Mouse (Mus musculus) lung, embryonic 15.5 days (tissue): ENCODE results near the gene Ubac1. TPM values are rescaled to one million over a fixed set of nuclear protein-coding genes. Genes with fewer than 3 reads are reported as not detected.

ENCODE experiments used
- ATAC-seq: fragments of 200-750 bp; cut with Nextera tagmentation; 2 replicates; pipeline ENCODE4 v1.8.0; 2017; ENCODE audit warnings: moderate number of reproducible peaks, borderline replicate concordance; ENCODE audit not compliant: low FRiP score, low TSS enrichment; ENCODE audit errors: extremely low read depth
- H3K27ac ChIP-seq: fragments of 300-500 bp; sonication (generic); 2 replicates; pipeline ENCODE4 v1.5.1; 2015; ENCODE audit warnings: moderate library complexity, mild to moderate bottlenecking, inconsistent platforms
- H3K27me3 ChIP-seq: fragments of 300-500 bp; sonication (generic); 2 replicates; pipeline ENCODE4 v1.6.1; 2015; ENCODE audit warnings: inconsistent platforms
- H3K36me3 ChIP-seq: fragments of 300-500 bp; sonication (generic); 2 replicates; pipeline ENCODE4 v1.6.1; 2015; ENCODE audit warnings: inconsistent platforms
- H3K4me1 ChIP-seq: fragments of 300-500 bp; sonication (generic); 2 replicates; pipeline ENCODE4 v1.6.1; 2015; ENCODE audit warnings: inconsistent platforms
- H3K4me2 ChIP-seq: fragments of 300-500 bp; sonication (generic); 2 replicates; pipeline ENCODE4 v1.6.1; 2015; ENCODE audit warnings: inconsistent platforms, mild to moderate bottlenecking, moderate library complexity
- H3K4me3 ChIP-seq: fragments of 300-500 bp; sonication (generic); 2 replicates; pipeline ENCODE4 v1.5.1; 2015; ENCODE audit warnings: mild to moderate bottlenecking, inconsistent platforms
- H3K9ac ChIP-seq: fragments of 300-500 bp; sonication (generic); 2 replicates; pipeline ENCODE4 v1.6.1; 2015; ENCODE audit warnings: inconsistent platforms
- H3K9me3 ChIP-seq: fragments of 300-500 bp; sonication (generic); 2 replicates; pipeline ENCODE4 v1.6.1; 2016; ENCODE audit warnings: inconsistent platforms
- WGBS: fragments of 180-500 bp; shearing (Covaris S2); methylation state at CpG from one replicate; pipeline ENCODE4 v1.1.7; 2015; 5-methylcytosine and 5-hydroxymethylcytosine counted together
- polyA plus RNA-seq: library from polyadenylated mRNA; unstranded; fragments of >200 nt; fragmentation: Nextera tagmentation; extraction: Ambion mirVana; gene quantifications from 2 replicates; pipeline ENCODE4 v1.2.1, GENCODE M21; 2015

The Ubac1 gene
- polyA plus RNA-seq, 1 experiment from 2014 or later: 71.7 TPM

DNA sequence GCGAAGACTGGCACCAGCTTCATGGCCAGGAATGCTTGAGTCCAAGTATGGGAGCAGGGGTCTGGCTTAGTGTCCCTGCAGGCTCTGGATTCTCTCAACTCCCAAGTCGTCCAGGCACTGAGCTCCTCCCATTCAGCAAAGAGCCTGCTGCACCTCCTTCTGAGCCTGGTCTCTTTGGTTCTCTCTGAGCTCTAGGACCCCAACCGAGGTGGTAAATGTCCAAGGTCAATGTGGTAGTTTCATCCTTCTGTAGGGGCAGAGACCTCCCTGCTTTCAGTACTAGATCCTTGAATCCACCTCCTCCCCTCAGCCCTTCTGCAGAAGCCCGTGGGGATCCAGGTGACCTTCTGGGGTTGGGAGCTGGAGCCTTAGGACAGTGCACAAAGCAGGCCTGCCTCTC lies 31.3 kb upstream of the Ubac1 start:
- WGBS: 25% methylated on average over 4 of the region's 4 CpGs
- Histone ChIP-seq H3K9ac (no peak overlapping the region), H3K4me3 (no peak overlapping the region), H3K27ac (no peak overlapping the region), H3K4me1 (no peaks in the 10 kb centered on the region), H3K36me3 (no peaks in the 10 kb centered on the region), H3K9me3 (no peaks in the 10 kb centered on the region), H3K27me3 (no peaks in the 10 kb centered on the region), H3K4me2 (no peak overlapping the region)
- ATAC-seq: no peak

DNA sequence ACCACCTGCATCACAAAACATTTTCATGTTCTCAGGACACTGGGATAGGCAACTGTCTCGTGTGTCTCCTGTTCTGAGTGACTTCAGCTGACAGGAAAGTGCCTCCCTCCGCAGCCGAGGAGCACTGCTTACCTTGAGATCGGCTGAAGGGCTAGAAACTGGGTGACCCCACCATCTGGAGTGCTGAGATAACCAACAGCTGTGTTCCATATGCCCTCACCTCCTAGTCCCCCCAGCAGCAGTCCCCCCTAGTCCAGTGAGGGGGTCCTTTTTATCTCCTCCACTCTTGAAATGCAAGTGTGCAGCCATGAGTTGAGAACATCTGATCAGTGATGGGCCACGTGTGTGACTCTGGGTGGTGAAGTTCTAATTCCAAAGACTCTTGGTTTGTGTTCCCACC lies 27.3 kb upstream of the Ubac1 start:
- 24% methylated on average over 5 of the region's 5 CpGs for WGBS
- Histone ChIP-seq H3K27me3 (no peaks in the 10 kb centered on the region), H3K9ac (no peak overlapping the region), H3K4me2 (no peak overlapping the region), H3K27ac (no peak overlapping the region), H3K4me1 (no peaks in the 10 kb centered on the region), H3K36me3 (no peaks in the 10 kb centered on the region), H3K4me3 (no peak overlapping the region), H3K9me3 (no peaks in the 10 kb centered on the region)
- ATAC-seq: no peak

DNA sequence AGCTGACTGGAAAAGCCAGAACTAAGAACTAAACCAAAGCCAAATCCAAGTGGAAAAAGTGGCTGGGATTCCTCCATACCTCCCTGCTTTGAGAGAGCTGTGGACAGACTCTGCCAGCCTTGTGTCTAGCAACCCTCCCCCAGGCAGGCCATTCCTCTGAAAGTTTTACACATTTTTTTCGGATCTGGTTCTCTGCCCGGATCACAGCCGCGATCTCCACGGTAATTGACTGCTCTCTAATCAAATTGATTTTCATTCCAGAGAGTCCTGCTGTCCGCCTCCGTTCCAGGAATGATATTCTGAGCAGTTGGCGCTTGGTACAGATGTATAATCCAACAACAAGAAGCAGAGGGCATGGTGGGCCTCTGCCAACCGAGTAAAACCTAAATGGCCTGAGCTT lies 22.7 kb upstream of the Ubac1 start:
- Histone ChIP-seq H3K4me3 (no peak overlapping the region), H3K27me3 (no peaks in the 10 kb centered on the region), H3K9me3 (no peaks in the 10 kb centered on the region), H3K9ac (no peak overlapping the region), H3K4me1 (peaks cover 16% of the 10 kb centered on the region), H3K4me2 (no peak overlapping the region), H3K27ac (no peak overlapping the region), H3K36me3 (no peaks in the 10 kb centered on the region)
- WGBS: 76% methylated on average over 9 of the region's 9 CpGs
- no peak for ATAC-seq

DNA sequence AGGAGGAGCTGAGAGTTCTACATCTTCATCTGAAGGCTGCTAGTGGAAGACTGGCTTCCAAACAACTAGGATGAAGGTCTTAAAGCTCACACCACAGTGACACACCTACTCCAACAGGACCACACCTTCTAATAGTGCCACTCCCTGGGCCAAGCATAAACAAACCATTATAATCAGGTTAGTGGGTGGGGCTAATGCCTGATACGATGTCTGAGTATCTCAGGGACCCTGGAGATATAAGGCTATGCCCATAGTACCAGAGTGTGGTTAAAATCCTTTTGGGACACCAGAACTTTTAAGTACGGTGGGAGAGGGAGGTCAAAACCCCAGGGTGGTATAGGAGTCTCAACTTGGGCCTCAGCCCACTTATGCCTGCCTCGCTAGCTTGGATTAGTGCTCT lies 21.1 kb upstream of the Ubac1 start:
- Histone ChIP-seq H3K4me2 (no peak overlapping the region), H3K36me3 (no peaks in the 10 kb centered on the region), H3K27ac (no peak overlapping the region), H3K27me3 (no peaks in the 10 kb centered on the region; the same call in 1 of the 2 replicates), H3K4me1 (peaks cover 16% of the 10 kb centered on the region), H3K4me3 (no peak overlapping the region), H3K9me3 (no peaks in the 10 kb centered on the region), H3K9ac (no peak overlapping the region)
- ATAC-seq: no peak
- 80% methylated on average over 3 of the region's 3 CpGs for WGBS

DNA sequence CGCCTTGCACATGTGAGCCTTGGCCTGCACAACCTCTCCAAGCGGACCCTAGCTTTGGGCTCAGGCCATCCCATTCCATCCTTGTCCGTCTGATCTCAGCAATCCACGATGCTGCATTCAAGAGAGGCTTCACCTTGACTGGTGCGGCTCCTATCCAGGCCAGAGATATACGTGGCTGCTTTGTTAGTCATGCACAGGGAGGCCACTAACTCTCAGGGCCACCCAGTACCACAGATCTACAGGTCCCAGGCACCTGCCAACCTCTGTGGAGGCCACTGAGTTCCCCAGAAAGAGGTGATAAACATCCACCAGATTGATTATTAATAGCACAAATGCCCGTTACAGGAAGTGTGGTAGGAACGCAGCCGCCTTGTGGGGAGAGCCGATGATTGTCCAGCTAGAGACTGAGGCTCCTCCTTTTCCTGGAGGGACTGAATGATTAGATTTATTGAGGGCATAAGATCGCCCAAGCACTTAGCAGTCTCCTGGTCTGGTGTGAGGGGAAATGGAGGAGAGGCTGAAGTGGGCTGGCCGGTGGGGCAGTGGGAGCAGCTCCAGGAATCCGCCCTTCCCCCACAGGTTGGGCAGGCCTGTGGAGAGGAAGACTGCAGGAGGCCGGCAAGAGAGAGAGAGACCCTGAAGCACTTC lies 19.7 kb upstream of the Ubac1 start:
- Histone ChIP-seq H3K4me3 (no peak overlapping the region), H3K36me3 (no peaks in the 10 kb centered on the region), H3K27me3 (no peaks in the 10 kb centered on the region; the same call in 1 of the 2 replicates), H3K4me2 (peak overlapping the region; percentile 5; the same call in 1 of the 2 replicates), H3K9ac (no peak overlapping the region), H3K27ac (peak overlapping the region; percentile 29; the same call in 1 of the 2 replicates), H3K9me3 (no peaks in the 10 kb centered on the region), H3K4me1 (peaks cover 16% of the 10 kb centered on the region)
- ATAC-seq: peak; percentile 66; the same call in 1 of the 2 replicates
- 39% methylated on average over 14 of the region's 14 CpGs for WGBS

DNA sequence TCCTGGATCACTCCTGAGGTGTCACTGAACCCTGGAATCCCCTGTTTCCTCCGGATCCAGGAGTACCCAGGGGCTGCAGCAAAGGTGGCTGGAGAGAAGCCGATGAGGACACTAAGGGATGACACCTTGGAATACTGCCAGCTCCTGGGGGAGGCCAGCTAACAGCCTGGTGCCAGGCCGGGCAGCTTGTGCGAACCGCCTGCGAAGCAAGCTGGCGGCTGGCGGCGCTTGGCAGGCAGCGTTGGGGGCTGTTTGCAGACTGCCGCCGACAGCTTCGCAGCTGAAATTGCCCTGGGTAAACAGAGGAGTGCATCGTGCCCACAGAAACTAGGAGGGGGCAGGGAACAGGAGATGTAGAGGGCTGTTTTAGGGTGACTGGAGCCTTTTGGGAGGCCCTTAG lies 18.4 kb upstream of the Ubac1 start:
- Histone ChIP-seq H3K9ac (no peak overlapping the region), H3K27me3 (no peaks in the 10 kb centered on the region; the same call in 1 of the 2 replicates), H3K4me1 (peaks cover 16% of the 10 kb centered on the region), H3K27ac (no peak overlapping the region), H3K4me3 (no peak overlapping the region), H3K36me3 (no peaks in the 10 kb centered on the region), H3K9me3 (no peaks in the 10 kb centered on the region), H3K4me2 (no peak overlapping the region)
- 30% methylated on average over 14 of the region's 14 CpGs for WGBS
- no peak for ATAC-seq

DNA sequence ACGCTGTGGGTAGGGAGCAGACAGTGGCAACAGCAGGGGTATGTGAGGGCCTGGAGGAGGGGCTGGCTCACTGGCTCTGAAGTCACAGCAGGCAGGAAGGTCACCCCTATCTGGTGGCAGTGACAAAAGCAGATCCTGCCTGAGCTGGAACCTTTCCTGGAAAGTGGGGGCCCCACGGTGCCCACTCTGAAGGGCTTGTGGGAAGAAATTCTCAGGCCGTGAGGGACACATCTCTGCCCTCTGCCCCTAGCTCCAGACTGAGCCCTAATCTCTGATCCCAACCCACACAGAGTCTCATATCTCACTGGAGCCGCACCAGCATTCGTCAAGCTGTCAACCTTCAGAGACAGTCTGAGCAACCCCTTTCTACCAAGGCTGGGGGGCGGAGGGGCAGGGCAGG lies 15.8 kb upstream of the Ubac1 start:
- no peak overlapping the region for H3K4me3 ChIP-seq
- no peaks in the 10 kb centered on the region for H3K9me3 ChIP-seq
- no peak overlapping the region for H3K27ac ChIP-seq
- H3K4me1 ChIP-seq: peaks cover 16% of the 10 kb centered on the region
- ATAC-seq: no peak
- WGBS: 25% methylated on average over 6 of the region's 6 CpGs
- H3K36me3 ChIP-seq: no peaks in the 10 kb centered on the region
- H3K4me2 ChIP-seq: no peak overlapping the region
- H3K27me3 ChIP-seq: no peaks in the 10 kb centered on the region; the same call in 1 of the 2 replicates
- no peak overlapping the region for H3K9ac ChIP-seq

DNA sequence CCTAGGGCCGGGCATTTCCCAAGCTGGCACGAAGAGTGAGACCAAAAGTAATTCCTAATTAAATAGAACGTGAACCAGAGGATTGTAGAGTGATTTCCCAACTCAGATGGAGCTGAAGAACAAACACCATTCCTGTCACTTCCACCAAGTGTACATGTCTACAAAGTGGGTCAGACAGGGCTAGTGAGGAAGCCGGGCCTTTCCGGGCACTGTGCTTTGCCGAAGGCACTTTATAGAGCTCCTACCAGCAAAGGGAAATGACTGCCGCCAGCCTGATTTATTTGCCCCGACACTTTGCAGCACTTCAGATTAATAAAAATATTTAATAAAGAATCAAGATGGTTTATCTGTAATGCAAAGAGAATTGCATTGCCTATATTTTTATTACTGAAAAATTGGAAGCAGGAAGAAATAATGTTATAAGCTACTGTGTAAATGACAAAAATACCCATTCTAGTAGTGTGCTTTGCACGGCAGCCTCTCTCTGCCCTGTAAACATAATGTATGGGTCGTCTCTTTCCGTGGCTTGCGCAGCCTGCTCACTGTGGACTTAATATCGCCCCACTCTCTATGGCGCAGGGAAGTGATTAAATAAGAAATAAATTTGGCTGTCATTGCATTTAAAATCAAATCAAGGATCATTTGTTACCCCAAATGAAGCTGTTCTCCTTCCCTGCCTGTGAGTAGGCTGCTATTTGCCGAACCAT lies 12.9 kb upstream of the Ubac1 start:
- Histone ChIP-seq H3K4me3 (no peak overlapping the region), H3K9me3 (no peaks in the 10 kb centered on the region), H3K36me3 (no peaks in the 10 kb centered on the region), H3K27ac (no peak overlapping the region), H3K4me2 (no peak overlapping the region), H3K27me3 (no peaks in the 10 kb centered on the region; the same call in 1 of the 2 replicates), H3K9ac (no peak overlapping the region), H3K4me1 (no peaks in the 10 kb centered on the region)
- no peak for ATAC-seq
- 69% methylated on average over 15 of the region's 15 CpGs for WGBS

DNA sequence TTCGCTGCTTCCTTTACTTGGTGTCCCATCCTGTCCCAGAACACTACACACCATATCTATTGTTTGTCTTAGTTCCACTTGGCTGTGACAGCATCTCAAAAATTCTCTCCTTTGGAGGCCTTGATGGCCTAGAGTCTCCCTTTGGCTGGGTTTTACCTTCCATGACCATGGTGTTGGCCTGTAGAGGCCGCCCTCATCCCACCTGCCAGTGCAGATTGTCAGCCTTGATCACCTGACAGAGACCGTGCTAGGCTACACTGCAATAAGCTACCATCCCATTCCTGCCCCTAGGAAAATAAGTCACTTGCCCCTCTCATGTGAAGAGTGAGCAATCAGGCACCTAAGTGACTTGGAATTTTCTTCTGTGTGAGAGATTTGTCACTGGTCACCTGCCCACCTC lies 8.7 kb upstream of the Ubac1 start:
- H3K27ac ChIP-seq: no peak overlapping the region
- no peak for ATAC-seq
- no peak overlapping the region for H3K4me2 ChIP-seq
- H3K4me3 ChIP-seq: no peak overlapping the region
- no peaks in the 10 kb centered on the region for H3K36me3 ChIP-seq
- H3K4me1 ChIP-seq: no peaks in the 10 kb centered on the region
- H3K9me3 ChIP-seq: no peaks in the 10 kb centered on the region
- no peaks in the 10 kb centered on the region for H3K27me3 ChIP-seq
- WGBS: 33% methylated on average over 3 of the region's 3 CpGs
- no peak overlapping the region for H3K9ac ChIP-seq

DNA sequence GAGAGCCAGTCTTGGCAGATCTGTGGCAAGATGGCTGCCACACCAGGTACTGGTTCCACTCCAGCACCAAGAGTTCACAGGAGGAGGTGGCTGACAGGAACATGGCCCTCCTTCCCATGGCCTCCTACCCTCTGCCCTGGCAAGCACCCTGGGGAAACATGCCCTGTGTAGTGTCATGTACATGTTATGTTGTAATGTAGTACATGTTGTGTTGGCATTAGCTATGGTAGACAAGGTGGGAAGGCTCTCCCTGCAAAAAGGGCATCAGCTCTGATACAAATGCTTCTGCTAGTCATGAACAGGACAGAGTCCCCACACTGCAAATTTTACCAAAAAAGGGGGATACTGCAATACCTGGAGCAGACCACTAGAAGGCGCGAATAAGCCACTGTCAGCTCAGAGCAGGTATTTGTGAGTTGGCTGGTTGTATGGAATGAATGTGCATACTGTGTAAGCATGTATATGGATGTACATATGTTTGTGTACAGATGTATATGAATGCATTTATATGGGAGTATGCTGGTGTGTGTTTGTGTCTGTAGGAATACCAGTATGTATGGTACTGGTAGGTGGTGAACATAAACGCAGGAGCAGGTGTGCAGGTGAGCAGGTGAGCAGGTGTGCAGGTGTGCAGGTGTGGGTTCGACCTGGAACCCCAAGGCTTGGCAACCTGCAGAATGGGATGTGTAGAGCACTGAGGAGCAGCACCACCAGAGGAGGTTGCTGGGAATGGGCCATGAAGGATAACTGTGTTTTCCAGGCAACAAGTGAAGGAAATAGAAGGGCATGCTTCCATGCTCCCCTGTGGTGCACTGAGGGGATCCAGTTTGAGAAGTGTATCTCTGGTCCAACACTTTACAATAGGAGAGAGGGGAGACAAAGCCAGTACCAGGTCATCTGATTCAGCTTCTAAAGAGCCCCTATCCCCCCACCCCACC lies 2.9 kb upstream of the Ubac1 start:
- 23% methylated on average over 4 of the region's 4 CpGs for WGBS
- no peak overlapping the region for H3K4me2 ChIP-seq
- ATAC-seq: no peak
- H3K36me3 ChIP-seq: no peaks in the 10 kb centered on the region
- H3K4me3 ChIP-seq: no peak overlapping the region
- no peak overlapping the region for H3K9ac ChIP-seq
- H3K9me3 ChIP-seq: no peaks in the 10 kb centered on the region
- peaks cover 12% of the 10 kb centered on the region for H3K4me1 ChIP-seq
- H3K27ac ChIP-seq: no peak overlapping the region
- no peaks in the 10 kb centered on the region for H3K27me3 ChIP-seq

DNA sequence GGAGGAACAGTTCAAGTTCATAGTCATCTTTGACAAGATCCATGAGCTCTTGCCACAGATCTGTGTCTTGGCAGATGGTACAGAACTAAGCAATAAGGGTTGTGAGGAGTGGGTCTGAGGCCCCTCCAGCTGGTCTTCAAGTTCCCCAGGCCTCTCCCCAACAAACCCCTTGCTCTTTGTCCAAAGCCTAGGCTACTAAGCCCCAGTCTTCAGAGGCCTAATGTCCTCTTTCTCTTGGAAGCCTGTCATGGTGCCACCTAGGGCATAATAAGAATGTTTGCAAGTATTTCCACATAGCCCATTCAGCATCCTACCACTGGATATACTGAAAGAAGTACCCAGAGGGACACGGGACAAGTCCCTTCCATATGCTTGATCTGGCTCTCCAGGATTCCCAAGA lies 1.1 kb upstream of the Ubac1 start:
- Histone ChIP-seq H3K4me3 (no peak overlapping the region), H3K4me1 (peaks cover 12% of the 10 kb centered on the region), H3K36me3 (no peaks in the 10 kb centered on the region), H3K27ac (no peak overlapping the region), H3K9ac (no peak overlapping the region), H3K9me3 (no peaks in the 10 kb centered on the region), H3K27me3 (no peaks in the 10 kb centered on the region), H3K4me2 (no peak overlapping the region)
- WGBS: 83% methylated on average over 1 of the region's 1 CpGs
- ATAC-seq: no peak

DNA sequence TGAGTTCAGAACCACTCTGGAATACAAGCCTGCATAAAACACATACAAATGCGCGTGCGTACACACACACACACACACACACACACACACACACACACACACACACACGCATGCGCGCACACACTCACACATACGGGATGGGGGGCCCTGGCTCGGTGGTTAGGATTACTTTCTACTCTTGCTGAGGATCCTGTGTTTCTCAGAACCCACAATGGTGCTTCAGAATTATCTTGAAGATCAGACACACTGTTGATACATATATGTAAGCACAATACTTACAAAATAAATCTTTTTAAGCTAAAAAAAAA lies 665 bp upstream of the Ubac1 start:
- Histone ChIP-seq H3K27me3 (no peaks in the 10 kb centered on the region), H3K9ac (no peak overlapping the region), H3K4me3 (no peak overlapping the region), H3K27ac (no peak overlapping the region), H3K9me3 (no peaks in the 10 kb centered on the region), H3K4me2 (peak overlapping the region; percentile 64; the same call in 1 of the 2 replicates), H3K4me1 (peaks cover 12% of the 10 kb centered on the region), H3K36me3 (no peaks in the 10 kb centered on the region)
- ATAC-seq: no peak
- 83% methylated on average over 8 of the region's 8 CpGs for WGBS
